Mouse (Mus musculus): ENCODE data around the gene Igf2bp1.

- TF ChIP-seq CTCF (IDR thresholded peaks at IDR 0.05; ENCODE audit: borderline replicate concordance, extremely low read depth, insufficient read depth, insufficient read length), result no peak
- TF ChIP-seq POLR2A (IDR thresholded peaks at IDR 0.05; ENCODE audit: borderline replicate concordance, extremely low read depth, insufficient read depth, insufficient read length, poor library complexity, severe bottlenecking), result no peak
Observed at GRCm38 (mm10) chr11:95945838-95946472, 59.8 kb downstream of the Igf2bp1 start.

Measured in brain, embryonic 14.5 days (tissue).